Mouse (Mus musculus): ENCODE measurements around the gene 2310030G06Rik.

2310030G06Rik gene

GRCm38 (mm10) chr9:50740867-50741784, 5.2 kb downstream of the 2310030G06Rik start:
- no peak for DNase-seq

GRCm38 (mm10) chr9:50738914-50739870, 7.1 kb downstream of the 2310030G06Rik start, which contains the start of gene Dixdc1:
Gene Dixdc1, minus strand, starts transcription at chr9:50739517.
- DNase-seq: peak; percentile 96 to 97

DNA sequence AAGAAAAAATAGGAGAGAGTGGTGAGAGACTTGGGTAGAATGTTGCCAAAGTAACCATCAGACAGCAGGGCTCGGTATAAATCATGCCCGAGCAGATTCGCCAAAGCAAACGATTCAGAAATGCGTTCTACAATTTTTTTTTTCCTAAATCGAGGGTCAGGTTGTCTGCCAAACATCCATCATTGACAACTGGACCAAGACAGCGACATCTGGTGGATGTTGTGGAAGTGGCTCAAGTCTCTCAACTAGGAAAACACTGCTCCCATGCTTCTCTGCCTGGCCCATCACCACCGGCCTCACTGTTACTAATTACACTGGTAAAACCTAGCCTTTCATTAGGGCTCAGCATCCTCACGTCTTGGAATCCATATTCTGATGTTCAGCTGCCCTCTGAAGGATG, 11.3 kb downstream of the 2310030G06Rik start:
- DNase-seq: peak; percentile 62 to 78

- no peak for DNase-seq
Measured at GRCm38 (mm10) chr9:50732560-50732959, 13.8 kb downstream of the 2310030G06Rik start.

DNA sequence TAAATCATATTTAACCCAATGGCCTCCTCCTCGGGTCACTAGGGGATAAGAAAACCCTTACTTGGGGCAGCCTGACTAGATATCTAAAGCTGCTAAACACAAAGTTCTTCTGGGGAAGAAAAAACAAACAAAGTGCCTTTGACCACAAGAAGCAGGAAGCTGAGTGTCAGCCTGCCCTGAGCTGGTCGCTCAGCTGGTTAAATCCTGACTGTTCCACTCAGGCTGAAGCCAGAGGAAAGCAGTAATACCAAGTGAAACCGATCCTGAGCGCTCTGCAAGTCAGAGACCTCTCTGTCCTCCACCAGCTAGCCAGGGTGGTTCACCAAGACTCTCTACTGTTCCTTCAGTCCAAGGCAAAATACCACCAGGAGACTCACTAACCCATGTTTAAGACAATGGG, 16.7 kb downstream of the 2310030G06Rik start:
- peak in 1 of 2 experiments; percentile 62 for DNase-seq

DNA sequence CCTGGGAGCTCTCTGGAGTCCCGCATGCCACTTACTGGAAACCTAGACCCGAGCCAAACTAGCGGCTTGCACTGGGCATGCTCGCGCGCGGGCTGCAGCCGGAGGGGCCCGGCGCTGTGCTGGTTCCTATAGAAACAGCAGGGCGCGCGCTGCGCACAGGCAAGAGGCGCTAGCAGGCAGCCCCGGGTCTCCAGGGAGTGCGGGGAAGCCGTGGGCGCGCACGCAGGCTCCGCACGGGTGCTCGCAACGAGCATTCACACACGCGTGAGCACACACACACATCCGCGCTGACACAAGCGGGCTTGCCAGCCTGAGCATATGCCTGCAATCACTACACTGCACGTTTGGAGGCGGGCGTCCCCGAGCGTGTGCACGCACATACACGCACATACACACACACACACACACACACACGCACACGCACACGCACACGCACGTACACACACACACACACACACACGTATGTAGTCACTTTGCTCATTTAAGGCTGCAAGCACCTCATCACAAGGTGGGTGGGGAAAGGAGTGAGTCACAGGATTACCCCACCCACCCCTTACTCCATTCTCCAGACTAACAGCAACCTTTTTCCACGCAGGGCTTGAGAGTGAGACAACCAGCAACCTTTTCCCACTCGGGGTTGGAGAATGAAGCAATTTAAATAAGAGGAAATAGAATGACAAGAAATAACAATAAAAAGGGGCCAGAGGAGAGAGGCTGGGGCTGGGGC, 18.2 kb downstream of the 2310030G06Rik start:
- DNase-seq: peak; percentile 63 to 78

DNA sequence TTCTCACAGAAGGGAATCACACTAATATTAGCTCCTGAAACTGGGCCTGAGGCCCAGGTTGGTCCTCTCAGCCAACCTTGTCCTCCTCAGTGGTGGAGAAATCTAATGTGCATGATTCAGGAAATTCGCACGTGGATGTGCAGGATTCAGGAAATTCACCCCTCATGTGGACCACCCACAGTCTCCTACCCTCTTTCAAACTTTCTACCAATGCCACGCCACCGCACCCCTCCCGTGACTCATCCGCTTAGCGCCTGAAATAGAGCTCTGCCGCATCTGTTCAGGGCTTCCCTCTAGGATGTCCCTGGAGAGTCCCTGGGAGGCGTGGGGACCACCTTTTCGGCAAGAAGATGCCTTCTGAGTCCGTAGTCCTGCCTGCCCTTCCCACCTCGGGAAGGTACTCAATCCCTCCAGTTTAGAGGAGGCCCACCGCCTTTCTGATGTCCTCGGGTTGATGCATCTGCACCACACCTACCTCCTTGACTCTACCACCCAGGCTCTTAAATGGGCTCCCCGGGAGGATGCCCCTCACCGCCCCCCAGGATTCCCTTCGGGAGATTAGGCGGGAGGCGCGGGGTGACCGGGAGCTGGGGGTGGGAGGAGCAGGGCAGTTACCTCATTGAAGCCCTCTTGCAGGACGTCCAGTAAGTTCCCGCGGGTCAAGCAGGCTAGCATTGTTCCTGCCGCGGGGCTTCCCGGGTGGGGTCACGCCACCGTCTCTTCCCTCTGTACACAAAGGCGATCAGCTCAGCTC, 19.0 kb downstream of the 2310030G06Rik start:
- no peak for DNase-seq

- no peak for DNase-seq
Measured at GRCm38 (mm10) chr9:50725921-50726590, 20.3 kb downstream of the 2310030G06Rik start.

- DNase-seq: no peak
Measured at GRCm38 (mm10) chr9:50724661-50725330, 21.5 kb downstream of the 2310030G06Rik start.

GRCm38 (mm10) chr9:50724147-50724546, 22.2 kb downstream of the 2310030G06Rik start:
- DNase-seq: no peak

- DNase-seq: peak; percentile 69 to 81
Measured at GRCm38 (mm10) chr9:50723406-50723805, 22.9 kb downstream of the 2310030G06Rik start.

GRCm38 (mm10) chr9:50722451-50722911, 23.9 kb downstream of the 2310030G06Rik start:
- DNase-seq: no peak

- peak in 1 of 2 experiments; percentile 50 for DNase-seq
Measured at GRCm38 (mm10) chr9:50721061-50721460, 25.3 kb downstream of the 2310030G06Rik start.

DNA sequence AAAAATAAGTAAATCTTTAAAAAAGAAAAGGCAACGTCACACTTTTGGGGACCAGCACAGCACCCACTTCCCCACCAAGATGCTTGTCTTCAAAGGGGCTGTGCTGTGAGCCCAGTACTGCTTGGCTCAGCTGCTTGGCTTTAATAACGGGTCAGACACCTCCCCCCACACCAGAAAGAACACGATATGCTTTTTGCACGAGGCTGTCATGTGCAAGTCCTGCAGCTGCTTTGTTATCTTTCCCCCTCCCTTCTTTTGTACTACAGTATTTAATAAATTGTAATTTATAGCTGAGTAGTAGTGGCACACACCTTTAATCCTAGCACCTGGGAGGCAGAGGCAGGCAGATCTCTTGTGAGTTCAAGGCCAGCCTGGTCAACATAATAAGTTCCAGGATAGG, 27.5 kb downstream of the 2310030G06Rik start:
- DNase-seq: no peak

DNA sequence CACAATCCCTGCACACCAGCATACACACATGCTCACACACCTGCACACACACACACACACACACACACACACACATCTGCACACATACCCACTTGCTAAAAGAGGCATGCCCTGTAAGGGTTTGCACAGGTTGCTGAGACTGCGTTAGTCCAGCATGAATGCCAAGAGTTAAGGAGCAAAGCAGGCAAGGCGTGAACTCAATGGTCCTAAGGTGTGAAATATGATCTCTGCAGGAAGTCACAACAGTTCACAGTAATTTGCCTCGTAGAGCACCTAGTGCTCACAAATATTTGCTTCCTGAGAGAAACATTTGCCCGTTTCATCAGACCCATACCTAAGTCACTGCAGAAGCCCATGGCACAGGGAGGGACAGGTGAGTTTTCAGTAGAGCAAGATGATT, 32.1 kb downstream of the 2310030G06Rik start:
- DNase-seq: no peak

DNA sequence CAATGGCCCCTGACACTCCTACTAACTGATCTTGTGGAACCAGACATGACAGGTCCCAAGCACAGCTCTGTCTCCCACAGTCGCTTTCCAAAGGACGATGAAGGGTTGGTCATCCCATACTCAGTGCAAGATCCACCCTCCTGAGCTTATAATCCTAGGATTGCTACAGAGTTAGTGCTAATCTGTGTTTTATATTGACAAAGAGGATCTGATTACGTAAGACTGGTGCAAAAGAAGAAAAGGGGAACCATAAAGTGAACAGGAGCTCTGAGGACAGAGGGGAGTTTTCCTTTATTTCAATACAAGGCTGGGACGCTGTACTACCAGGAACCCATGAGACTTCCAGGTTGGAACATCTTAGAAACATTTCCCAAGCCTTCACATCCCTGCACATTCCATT, 35.0 kb downstream of the 2310030G06Rik start:
- no peak for DNase-seq

DNA sequence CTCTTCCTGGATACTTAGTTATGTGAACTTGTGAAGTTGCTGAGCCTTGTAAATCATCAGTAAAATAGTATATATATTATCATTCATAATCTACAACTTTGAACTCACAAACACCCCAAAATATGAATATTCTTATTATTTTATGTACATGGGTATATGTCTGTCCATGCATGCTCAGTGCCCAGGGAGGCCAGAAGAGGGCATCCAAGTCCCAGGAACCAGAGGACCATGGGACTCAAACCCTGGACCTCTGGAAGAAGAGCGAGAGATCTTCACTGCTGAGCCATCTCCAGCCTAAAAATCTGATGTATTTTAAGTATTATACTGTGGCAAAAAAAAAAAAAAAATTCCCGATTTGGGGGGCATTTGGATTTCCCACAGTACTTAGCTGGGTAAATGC, 37.2 kb downstream of the 2310030G06Rik start:
- peak in 1 of 2 experiments; percentile 44 for DNase-seq

DNA sequence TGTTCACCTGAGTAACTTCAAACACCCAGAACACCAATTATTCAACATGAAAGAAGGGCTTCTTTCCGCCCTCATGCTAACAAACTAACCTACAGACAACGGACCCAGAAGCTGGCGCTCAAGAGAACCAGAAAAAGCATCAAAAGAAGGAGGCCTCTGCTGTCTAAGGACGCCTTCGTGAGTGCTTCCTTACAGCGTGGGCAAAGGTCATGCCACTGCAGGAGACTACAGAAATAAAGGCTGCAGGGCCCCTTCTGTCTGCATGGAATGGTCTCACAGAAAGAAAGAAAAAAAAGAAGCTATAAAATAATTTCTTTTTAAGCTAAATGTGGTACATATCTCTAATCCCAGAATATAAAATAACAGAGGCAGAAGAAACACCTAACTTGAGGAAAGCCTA, 41.4 kb downstream of the 2310030G06Rik start:
- DNase-seq: no peak

GRCm38 (mm10) chr9:50700921-50701691, 45.2 kb downstream of the 2310030G06Rik start:
- DNase-seq: peak; percentile 36 to 51
